Mouse (Mus musculus): ENCODE data around the gene Narf.

The Narf gene

DNA sequence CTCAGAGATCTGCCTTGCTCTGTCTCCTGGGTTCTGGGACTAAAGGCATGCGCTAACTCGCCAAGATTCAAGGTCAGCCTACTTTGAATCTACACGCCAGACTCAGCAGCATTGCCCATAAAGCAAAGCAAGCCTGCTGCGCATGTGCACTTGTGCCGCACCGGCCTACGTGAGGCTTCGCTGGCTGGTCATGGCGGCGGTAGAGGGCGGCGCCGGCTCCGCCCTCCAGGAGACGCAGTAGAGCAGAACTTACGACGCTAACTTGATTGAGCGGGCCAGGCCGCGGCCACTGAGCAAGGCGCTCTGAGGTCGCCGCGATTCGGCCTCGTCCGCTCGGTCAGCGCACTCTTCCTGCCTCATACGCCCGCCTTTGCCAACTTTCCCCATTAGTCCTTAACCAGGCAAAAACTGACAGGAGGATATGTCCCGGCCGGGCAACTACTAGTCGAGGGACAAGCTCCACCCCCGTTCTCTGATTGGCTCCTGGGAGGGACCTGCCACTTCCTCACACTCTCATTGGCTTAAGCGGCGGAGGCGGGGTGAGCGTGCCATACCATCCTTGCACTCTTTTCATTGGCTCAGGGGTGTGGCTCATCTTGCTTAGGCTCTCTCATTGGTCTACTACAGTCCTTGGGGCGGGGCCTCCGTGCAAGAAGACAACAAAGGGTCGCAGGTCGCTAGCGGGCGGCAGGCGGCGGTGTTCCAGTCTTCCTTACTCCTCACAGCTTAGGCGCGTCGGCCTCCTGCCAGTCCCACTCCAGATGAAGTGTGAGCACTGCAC is at the start of gene Narf:
Narf (plus strand) TSS at position 690 of the 781 bp plus-strand sequence.
- peak; percentile 99 to 100 for DNase-seq

DNA sequence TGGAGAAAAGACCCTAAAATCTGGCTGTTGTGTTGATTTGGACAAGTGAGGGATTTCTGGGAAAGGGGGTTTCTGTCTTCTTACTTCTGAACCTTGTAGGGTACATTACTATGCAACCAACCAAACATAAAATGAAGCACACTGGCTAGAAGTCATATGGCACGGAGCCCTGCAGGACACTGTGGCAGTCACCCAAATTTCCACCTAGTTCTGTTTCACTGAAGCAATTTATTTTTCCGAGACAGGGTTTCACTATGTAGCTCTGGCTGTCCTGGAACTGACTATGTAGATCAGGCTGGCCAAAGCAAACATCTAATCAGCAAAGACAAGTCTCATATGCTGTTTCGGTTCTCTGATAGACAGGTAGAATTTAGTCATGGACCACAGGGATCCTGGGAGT is 47.4 kb upstream of the Narf start:
- peak; percentile 47 to 71 for DNase-seq

DNA sequence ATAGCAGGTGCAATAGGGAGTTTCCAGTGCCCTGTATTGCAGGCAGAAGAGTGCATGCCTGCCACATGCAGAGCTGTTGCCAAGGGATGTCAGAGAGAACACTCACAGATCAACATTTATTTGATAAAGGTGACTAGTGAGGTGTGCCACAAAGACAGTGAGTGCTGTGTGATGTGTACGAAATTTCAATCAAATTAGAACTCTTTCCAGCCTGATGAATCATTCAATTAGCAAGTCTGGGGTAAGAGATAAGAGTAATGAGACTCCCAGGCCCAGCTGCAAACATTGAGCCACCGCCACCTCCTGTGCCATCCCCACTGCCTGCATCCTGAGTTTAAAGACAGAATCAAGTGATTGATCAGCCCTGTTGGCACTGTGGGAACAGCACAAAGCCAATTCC is 44.3 kb upstream of the Narf start:
- DNase-seq = no peak

DNA sequence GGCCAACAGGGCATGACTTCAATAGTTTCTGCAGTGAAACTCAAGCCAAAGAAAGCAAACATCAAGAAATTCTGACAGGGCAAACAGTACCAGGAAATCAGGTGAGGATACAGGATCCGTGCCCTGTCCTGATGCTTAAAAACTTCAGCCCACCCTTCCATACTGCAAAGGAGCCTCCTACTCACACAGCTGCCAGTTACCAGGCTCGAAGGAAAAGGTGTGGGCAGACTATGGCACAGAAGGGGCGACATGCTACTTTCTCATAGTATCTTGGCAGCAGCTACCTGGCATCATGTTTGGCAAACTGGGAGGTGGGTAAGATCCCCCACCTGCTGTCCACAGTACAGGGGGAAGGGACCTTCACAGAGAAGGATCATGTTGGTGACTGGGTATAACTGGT is 43.6 kb upstream of the Narf start:
- no peak for DNase-seq

DNA sequence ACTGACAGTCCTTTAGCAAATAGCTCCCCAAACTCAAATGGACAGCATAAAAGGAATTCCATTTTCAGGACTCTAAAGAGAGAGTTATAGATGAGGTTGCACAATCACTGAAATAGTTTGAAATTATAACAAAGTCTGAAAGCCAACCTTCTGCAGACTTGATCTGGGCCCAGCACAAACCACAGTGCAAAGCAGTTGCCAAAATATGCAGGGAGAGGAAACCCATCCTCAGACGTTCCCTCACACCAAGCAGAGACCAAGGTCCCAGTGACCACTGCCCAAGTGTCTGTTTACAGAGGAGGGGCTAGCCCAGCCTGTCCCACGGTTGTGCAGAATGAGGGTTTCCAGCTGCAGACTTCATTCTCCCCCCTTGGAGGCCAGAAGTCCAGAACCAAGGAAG is 38.4 kb upstream of the Narf start:
- DNase-seq = no peak

GRCm38 (mm10) chr11:121199851-121200250 is 37.2 kb upstream of the Narf start:
- DNase-seq = no peak

DNA sequence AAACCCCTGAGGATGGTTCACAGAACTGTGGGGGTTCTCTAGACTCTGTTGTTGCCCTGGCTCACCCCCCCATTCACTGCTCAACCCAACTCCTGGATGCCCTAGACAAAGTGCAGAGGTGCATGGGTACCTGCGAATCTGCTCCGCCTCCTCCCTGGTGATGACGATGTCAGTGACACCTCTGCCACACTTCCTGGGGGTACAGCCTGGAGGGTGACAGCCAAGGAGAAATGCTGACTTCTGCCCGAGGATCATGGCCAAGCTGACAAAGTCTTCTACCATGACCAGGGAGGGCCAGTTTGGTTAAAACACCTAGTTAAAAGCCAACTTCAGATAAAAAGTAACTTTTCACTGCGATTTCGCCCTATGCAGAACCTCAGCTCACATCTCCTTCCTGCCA is 36.3 kb upstream of the Narf start:
- DNase-seq = peak; percentile 55 to 75

DNA sequence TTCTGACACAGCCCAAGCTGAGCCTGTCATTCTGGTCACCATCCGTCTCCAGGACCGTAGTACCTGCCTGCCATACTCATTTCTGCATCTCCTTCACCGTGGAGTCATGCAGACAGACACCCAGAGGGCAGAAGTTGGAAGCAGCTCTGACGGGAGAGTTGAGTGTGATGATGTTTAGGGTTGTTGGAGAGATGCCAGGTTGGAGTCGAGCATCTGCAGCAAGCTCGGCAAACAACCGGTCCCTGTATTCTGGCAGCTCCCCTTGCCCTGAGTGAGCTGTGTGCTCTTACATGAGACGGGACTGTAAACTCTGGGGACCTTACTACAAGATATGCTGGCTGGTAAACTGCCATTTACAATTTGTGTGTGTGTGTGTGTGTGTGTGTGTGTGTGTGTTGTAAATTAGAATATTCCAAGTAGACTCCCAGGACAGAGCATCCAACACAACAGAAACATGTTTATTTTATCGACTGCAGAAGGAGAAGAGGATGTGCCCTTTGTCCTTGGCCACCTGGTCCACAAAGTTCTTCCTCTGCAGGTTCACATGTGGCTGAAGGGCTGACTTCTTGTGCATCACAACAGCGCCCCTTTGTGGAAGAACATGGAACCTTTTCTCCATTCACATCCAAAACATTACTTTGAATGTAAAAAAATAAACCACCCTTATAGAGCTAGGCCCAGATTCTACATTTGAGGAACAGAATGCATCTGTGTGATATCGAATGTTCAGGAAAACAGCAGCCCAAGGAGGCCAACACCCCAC is 35.4 kb upstream of the Narf start:
- peak; percentile 69 to 78 for DNase-seq

GRCm38 (mm10) chr11:121203859-121204160 is 33.2 kb upstream of the Narf start:
- no peak for DNase-seq

DNA sequence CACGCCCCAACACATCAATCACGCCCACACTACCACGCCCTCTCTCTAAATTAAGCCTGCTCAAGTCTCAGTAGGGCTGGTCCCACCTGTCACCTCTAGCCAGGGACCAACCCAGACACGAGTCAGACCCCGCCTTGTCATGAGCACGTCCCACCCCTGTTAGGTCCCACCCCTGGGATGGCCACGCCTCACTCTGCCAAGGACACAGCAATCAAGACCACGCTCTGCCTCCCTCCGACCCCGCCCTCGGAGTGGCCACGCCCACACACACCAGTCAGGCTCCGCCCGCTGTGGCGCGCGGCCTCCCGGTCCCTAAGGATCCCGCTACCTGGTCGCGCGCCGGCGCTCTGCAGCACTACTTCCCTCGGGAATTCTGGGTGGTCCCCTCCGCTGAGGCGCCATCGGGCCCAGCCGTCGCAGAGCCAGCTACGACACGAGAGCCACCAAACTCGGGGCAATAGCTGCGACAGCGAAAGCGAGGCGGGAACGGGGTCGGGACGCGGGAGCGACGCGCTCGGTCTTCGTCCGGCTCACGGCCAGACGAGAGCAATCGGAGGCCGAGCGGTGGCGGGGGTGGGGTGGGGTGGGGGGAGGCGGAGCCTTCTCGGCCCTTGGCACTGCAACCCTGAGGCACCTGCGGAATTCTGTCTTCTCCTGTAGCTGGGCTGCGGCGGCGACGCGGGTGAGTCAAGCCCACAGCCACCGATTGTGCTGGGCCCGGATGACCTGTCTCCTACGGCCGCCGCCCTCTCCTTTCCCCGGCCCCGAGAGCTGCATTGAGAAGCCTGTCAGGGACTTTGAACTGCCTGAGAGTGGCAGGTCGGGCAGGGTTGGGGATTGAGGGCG is 32.7 kb upstream of the Narf start, which contains the start of the genes Hexdc and Ogfod3:
Hexdc (plus strand) TSS at position 273 of the 846 bp plus-strand sequence.
Ogfod3 (minus strand) TSS at position 551 of the 846 bp plus-strand sequence.
- DNase-seq = peak; percentile 97 to 99

DNA sequence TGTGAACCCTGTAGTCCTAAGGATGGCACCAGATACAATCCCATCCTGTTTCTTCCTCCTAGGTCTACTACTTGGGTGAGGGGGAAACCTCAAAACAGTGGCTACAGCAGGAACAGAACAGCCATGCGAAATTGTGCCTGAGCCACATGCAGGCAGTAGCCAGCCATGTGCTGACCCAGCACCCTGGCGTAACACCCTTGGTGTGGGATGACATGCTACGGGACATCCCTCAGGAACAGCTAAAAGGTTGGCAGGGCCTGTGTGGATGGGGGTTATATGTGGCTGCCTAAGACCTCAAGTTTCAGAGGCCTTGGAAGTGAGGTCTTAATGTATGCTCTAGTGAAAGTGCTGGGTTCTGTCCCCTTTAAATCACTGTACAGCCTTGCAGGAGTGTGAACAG is 20.2 kb upstream of the Narf start:
- no peak for DNase-seq

- DNase-seq = no peak
These were observed 17.3 kb upstream of the Narf start for GRCm38 (mm10) chr11:121219776-121220175.

DNA sequence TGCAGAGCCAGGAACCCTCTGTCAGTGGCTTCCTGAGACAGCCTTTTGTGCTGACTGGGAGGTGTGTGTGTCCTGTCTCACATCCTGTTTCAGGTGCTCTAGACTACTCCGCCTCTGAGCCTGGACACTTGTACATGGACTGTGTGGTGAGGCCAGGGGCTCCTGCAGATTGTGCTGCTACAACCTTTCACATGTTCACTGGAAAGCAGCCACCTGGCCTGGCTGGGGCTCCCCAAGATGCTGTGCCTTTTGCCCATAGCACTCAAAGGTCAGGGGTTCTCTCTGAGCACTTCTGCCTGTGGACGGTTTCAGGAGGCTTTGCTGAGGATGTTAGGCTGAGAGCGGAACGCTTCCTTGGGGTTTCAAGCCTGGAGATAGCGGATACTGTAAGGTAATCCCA is 16.3 kb upstream of the Narf start:
- no peak for DNase-seq

- DNase-seq = no peak
These were observed 15.6 kb upstream of the Narf start for GRCm38 (mm10) chr11:121221321-121222010.

- no peak for DNase-seq
These were observed 8.7 kb upstream of the Narf start for GRCm38 (mm10) chr11:121228129-121229017.

GRCm38 (mm10) chr11:121229018-121229439 is 8.0 kb upstream of the Narf start, which contains the start of gene Cybc1:
Gene Cybc1, minus strand, starts transcription at chr11:121229322.
- DNase-seq = peak; percentile 86 to 89

DNA sequence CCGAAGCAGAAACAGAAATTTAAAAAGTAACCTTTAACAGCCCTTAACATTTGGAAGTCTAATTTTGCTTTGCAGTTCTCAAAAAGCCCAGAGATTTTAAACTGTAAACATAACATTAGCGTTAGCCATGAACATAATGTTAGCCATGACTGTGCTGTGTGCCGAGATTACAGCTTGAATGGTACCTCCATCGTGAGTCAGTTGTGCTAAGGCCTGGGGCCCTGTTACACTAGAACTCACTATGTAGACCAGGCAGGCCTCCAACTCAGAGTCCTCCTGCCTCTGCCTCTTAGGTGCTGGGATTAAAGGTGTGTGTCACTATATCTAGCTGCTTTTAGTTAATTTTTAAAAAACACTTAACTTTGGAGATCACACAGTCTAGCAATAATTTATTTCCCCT is 5.9 kb upstream of the Narf start:
- DNase-seq = peak; percentile 69 to 70

DNA sequence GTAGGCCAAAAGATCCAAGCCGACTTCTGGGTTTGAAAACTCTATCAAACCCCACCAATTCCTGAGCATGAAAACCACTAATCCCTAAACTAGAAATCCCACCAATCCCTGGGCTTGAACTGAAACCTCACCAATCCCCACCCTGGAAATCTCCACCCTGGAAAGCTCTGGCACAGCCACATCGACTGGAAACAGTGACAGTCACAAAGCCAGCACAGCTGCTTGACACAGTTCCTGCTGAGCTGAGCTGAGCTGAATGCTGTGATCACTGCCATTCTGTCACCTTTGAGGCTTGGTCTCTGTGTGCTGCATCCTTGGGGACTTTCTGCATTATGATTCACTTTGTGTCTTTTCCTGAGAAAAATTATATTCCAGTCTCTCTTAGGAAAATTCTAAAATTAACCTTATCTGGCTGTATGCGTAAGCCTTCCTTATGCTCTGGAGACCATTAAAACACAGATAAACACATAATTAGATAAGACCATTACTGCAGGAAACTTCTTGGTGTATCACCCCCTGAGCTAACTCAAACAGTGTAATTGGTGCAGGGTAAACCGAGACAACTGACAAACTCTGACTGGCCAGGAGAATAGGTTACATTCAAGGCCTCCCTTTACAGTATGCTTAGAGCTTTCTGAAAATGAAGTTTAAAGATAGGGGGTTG is 5.3 kb upstream of the Narf start:
- DNase-seq = peak in 1 of 2 experiments; percentile 29

DNA sequence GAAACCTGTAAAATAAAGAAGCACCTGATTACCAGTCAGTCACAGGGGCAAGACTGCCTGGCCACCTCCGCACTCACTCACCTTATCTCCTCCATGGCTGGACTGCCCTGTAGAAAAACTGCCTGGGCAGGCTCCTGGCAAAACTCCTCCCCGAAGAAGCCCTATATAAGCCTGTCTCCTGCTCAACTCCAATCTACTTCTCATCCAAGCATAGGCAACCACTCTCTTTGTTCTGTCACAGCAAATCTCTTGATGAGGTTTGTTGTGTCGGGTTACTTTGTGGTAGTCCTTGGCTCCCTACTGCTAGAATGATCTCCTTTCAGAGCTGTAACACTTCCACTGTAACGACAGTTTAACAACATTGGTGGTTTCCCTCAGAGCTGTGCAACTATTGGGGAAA is 4.3 kb upstream of the Narf start:
- no peak for DNase-seq

GRCm38 (mm10) chr11:121235475-121236238 is 1.4 kb upstream of the Narf start:
- peak; percentile 29 to 73 for DNase-seq

Measured in kidney, postnatal 36 days (tissue).